Mouse (Mus musculus) cerebellum, adult 2 months (tissue): Measurements from ENCODE around the gene Gpm6a.

Experiments
- CTCF ChIP-seq: fragments of 200-500 bp; IDR thresholded peaks from 2 replicates; pipeline ENCODE4 v1.5.1; 2011; ENCODE audit warnings: low read depth, mild to moderate bottlenecking, control low read depth, low read length, moderate library complexity, borderline replicate concordance; ENCODE audit not compliant: insufficient read depth
- POLR2A ChIP-seq: fragments of 200-500 bp; IDR thresholded peaks from 2 replicates; pipeline ENCODE4 v1.6.1; 2011; ENCODE audit warnings: low read length, control low read depth, borderline replicate concordance; ENCODE audit not compliant: insufficient read depth

DNA sequence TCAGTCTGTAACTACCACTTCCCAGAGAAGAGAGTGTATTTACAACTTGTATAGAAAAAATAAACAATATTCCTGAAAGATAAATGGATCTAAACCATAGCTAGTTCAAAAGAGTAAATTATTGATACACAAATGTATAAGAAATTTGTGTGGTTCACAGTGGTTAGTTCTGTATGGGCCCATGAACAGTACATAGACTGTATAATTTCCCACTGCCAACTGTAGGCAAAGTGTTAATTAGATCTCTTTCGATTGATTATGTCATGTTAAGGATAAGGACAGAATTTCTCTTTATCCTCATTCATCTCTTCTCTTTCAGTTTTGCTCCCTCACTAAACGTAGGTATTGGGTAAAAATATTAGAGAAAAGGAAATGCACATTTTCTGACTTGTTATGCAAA, 148.4 kb downstream of the Gpm6a start:
- TF ChIP-seq CTCF (no peak), POLR2A (no peak)
